Mouse (Mus musculus): ENCODE measurements around the gene Eepd1. TPM values are rescaled to one million over a fixed set of nuclear protein-coding genes. Genes with fewer than 3 reads are reported as not detected.

Gene Eepd1
- polyA plus RNA-seq, 1 experiment from 2014 or later, result 13.0 TPM

DNA sequence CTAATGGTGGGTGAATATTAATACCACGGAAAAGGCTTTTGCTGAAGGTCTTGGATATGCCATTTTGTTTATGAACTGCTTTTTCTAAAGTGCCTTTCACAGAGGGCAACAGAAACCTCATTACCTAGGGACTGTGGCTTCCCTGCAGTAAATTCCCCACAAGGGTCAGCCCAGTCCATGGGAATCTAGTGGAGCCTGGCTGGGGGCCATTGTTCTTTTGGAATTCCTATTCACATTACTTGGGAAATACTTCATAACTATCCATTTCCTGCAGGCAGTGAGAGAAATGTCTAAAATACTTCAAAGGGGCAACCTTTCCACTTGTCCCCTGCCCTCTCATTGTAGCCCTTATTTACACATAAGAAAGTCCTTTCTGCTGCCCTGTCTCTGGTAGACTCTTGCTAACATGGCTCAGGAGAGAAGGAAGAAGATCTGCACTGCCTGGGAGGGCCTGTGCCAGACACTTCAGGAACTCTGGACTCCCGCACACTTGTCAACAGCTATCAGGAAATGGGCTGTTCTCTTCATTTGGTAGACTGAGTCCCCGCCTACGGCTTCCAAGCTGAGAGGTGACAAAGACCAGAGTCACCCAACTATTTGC is 111.1 kb downstream of the Eepd1 start:
- WGBS, result 63% methylated on average over 4 of the region's 4 CpGs
- peak; percentile 34; the same call in 1 of the 2 replicates for ATAC-seq (ENCODE audit: low FRiP score, low read depth)
- H3K9me3 ChIP-seq, result no peaks in the 10 kb centered on the region

DNA sequence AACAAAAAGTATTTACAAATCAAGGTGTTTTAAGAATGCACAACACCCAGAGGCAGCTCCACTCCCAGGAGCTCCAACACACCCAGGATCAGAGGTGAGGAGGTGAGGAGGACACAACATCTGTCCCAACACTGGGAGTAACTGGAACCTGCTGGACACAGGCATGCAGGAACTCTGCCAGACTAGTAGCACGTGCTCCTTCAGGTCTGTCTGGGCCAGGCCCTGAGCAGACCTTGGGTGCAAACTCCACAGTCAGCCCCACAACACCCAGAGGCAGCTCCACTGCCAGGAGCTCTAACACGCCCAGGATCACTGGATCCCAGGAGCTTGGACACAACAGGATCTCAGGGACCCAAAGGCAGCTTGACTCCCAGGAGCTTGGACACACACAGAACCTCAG is 143.4 kb downstream of the Eepd1 start:
- ATAC-seq (ENCODE audit: low FRiP score, low read depth), result no peak
- Histone ChIP-seq H3K36me3 (no peaks in the 10 kb centered on the region), H3K4me1 (no peaks in the 10 kb centered on the region), H3K4me3 (no peak overlapping the region), H3K9me3 (no peaks in the 10 kb centered on the region), H3K9ac (no peak overlapping the region), H3K27me3 (replicated peaks) (no peaks in the 10 kb centered on the region), H3K4me2 (replicated peaks) (no peak overlapping the region), H3K27ac (no peak overlapping the region)
- WGBS, result 69% methylated on average over 2 of the region's 2 CpGs

More for the DNA sequence above, 111.1 kb downstream of the Eepd1 start:
- H3K4me2 ChIP-seq (replicated peaks), result no peak overlapping the region
- H3K27me3 ChIP-seq (replicated peaks), result no peaks in the 10 kb centered on the region
- no peak overlapping the region for H3K27ac ChIP-seq
- H3K9ac ChIP-seq, result no peak overlapping the region
- H3K4me3 ChIP-seq, result no peak overlapping the region
- peaks cover 3% of the 10 kb centered on the region; the same call in 1 of the 2 replicates for H3K4me1 ChIP-seq
- H3K36me3 ChIP-seq, result no peaks in the 10 kb centered on the region

DNA sequence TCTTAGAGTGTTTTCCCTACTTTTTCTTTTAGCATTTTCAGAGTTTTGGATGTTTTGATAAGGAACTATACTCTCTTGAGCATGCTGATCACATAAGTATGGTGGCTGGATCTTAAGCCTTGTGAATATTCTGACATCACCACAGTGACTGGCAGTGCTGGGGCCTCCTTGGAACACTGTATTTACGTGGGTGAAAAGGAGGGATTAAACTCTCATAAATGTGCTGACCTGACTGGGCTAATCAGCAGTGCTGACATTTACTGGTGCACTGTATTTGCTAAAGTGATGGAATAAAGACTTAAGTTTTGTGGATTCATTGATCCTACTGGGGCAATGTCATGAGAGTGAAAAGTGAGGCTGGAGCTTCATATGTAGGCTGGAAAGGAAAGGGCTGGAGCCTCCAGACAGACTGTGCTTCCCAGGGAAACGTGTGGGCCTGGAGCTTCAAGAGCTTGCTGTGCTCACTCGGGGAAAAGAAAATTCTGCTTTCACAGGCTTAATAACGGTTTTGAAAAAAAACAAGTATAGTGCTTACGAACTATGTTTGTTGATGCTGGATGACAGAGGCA is 148.3 kb downstream of the Eepd1 start:
- WGBS, result 80% methylated on average over 5 of the region's 5 CpGs
- Histone ChIP-seq H3K36me3 (no peaks in the 10 kb centered on the region), H3K4me3 (no peak overlapping the region), H3K27ac (no peak overlapping the region), H3K27me3 (replicated peaks) (no peaks in the 10 kb centered on the region), H3K4me1 (no peaks in the 10 kb centered on the region), H3K9me3 (no peaks in the 10 kb centered on the region), H3K9ac (no peak overlapping the region), H3K4me2 (replicated peaks) (no peak overlapping the region)
- ATAC-seq (ENCODE audit: low FRiP score, low read depth), result no peak

Other genes with a start within 250 kb of the Eepd1 start
- 267 and 307 TPM in 2 replicates for gene Sept7, start 229.1 kb upstream of the Eepd1 start, polyA plus RNA-seq (2016; fragmentation: Nextera tagmentation; extraction: Ambion mirVana)